Mouse (Mus musculus) heart, adult 10 weeks (tissue): Measurements from ENCODE around the gene Tasp1. TPM values are rescaled to one million over a fixed set of nuclear protein-coding genes. Genes with fewer than 3 reads are reported as not detected.

Experiments
- polyA plus RNA-seq: library from polyadenylated mRNA; stranded (reverse); fragments of 350-450 nt; fragmentation: Illumina TruSeq; extraction: RNeasy Lipid Tissue Mini Kit (QIAGEN cat#74804); gene quantifications from one replicate; pipeline ENCODE4 v1.2.3, GENCODE M21; 2014; ENCODE audit warnings: low read depth, low replicate concordance

The Tasp1 gene
- polyA plus RNA-seq: 9.4 TPM

DNA sequence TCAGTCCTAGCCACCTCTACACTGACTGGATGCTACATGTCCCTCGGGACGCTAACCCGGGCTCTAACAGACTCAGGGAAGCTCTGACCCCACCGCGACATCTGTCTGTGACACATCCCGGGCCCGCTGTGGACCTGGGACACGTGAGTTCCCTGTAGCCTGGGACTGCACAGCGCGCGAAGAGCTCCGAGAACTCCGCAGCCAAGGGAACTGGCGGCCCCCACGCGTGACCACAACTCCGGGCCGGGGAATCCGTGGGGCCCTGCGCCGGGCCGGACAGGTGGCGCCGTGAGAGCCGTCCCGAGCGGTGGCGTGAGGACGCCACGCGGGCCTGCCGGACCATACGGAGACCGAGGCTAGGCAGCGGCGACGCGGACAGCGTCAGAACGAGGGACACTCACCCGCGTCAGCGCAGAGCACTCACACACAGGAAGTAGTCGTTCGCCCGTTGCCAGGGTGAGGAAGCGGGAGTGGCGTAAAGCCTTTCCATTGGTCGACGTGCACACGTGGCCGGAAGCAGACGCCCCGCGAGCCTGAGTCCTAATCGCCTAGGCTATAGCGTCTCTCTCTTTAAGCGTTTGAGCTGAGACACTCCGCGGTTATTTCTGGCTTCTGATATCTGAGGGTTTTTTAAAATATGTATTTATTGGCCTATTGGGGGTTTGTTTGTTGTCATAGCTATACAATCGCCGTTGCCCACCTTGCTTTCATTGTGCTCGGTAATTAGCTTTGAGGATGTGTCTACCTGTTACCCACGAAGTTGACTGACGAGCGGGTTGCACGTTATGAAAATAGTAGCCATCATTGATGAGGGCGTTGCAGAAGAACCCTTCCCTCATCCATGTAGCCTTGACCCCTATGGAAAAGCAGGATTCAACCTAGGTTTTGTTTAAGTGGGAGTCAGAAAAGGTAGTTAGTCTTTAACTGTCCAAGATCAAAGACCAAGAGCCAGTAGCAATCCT lies at the start of gene Tasp1:
Gene Tasp1, minus strand, starts transcription at position 453 of the 962 bp plus-strand sequence.

Other genes starting within 250 kb of the Tasp1 start
- not detected for gene Gm17374, start 85.2 kb upstream of the Tasp1 start, polyA plus RNA-seq
- gene Esf1, start 103.8 kb upstream of the Tasp1 start, polyA plus RNA-seq: 13.0 TPM
- gene Ndufaf5, start 103.8 kb upstream of the Tasp1 start, polyA plus RNA-seq: 35.4 TPM